Mouse (Mus musculus): ENCODE data around the gene Rpl7l1.

DNA sequence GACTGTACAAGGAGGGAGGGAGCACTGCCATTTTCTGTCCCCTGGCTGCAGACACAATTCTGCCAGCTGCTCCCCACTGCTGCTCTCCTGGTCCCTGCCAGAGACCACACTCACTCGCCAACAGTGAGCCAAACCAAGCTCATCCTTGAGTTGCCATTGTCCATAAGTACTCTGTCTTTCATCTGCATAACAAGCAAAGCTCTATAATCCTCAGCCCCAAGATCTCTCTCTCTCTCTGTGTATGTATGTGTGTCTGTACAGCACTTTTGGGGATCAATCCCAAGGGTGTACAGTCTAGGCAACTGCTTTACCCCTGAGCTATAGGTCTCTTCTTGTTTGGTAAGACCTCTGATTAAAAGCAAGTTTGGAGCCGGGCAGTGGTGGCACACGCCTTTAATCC is 28.2 kb upstream of the Rpl7l1 start:
- TF ChIP-seq POLR2A (IDR thresholded peaks at IDR 0.05; ENCODE audit: low read depth, low read length), result no peak
- TF ChIP-seq CTCF (IDR thresholded peaks at IDR 0.05; ENCODE audit: borderline replicate concordance, insufficient read depth, low read length), result no peak
